Mouse (Mus musculus) embryonic facial prominence, embryonic 11.5 days (tissue): ENCODE results near the gene Dab1. TPM values are rescaled to one million over a fixed set of nuclear protein-coding genes. Genes with fewer than 3 reads are reported as not detected.

Experiments
- ATAC-seq: fragments of 200-750 bp; cut with Nextera tagmentation; replicated peaks from 2 replicates; pipeline ENCODE4 v1.8.0; 2017; ENCODE audit warnings: low read depth; ENCODE audit not compliant: insufficient number of reproducible peaks, low FRiP score, low TSS enrichment
- DNase-seq: peaks from one replicate; pipeline ENCODE4 v3.0.0-alpha.2; 2015; ENCODE audit warnings: low spot score
- H3K27ac ChIP-seq: fragments of 300-500 bp; sonication (generic); replicated peaks from 2 replicates; pipeline ENCODE4 v1.5.1; 2014; ENCODE audit warnings: mild to moderate bottlenecking, low read depth, low read length, control low read depth
- H3K27me3 ChIP-seq: fragments of 300-500 bp; sonication (generic); 2 replicates; pipeline ENCODE4 v1.6.1; 2014; ENCODE audit warnings: mild to moderate bottlenecking, low read length, moderate library complexity, mixed read lengths; ENCODE audit not compliant: control insufficient read depth, insufficient read depth
- H3K36me3 ChIP-seq: fragments of 300-500 bp; sonication (generic); replicated peaks from 2 replicates; pipeline ENCODE4 v1.6.1; 2014; ENCODE audit warnings: low read depth, mild to moderate bottlenecking, low read length, moderate library complexity, mixed read lengths; ENCODE audit not compliant: control insufficient read depth, insufficient read depth
- H3K4me1 ChIP-seq: fragments of 300-500 bp; sonication (generic); 2 replicates; pipeline ENCODE4 v1.6.1; 2014; ENCODE audit warnings: low read length, mixed read lengths; ENCODE audit not compliant: control insufficient read depth, insufficient read depth
- H3K4me2 ChIP-seq: fragments of 300-500 bp; sonication (generic); 2 replicates; pipeline ENCODE4 v1.6.1; 2014; ENCODE audit warnings: low read depth, mild to moderate bottlenecking, control low read depth, low read length, moderate library complexity
- H3K4me3 ChIP-seq: fragments of 300-500 bp; sonication (generic); 2 replicates; pipeline ENCODE4 v1.5.1; 2014; ENCODE audit warnings: low read depth, low read length, control low read depth
- H3K9ac ChIP-seq: fragments of 300-500 bp; sonication (generic); replicated peaks from 2 replicates; pipeline ENCODE4 v1.6.1; 2014; ENCODE audit warnings: mild to moderate bottlenecking, control low read depth, low read length
- H3K9me3 ChIP-seq: fragments of 300-500 bp; sonication (generic); replicated peaks from 2 replicates; pipeline ENCODE4 v1.6.1; 2016; ENCODE audit warnings: mild to moderate bottlenecking, low read length, inconsistent platforms, mixed read lengths; ENCODE audit not compliant: control insufficient read depth
- WGBS: fragments of 180-500 bp; shearing (Covaris S2); extraction: QIAGEN DNeasy Blood & Tissue Kit; methylation state at CpG from one replicate; pipeline ENCODE4 v1.1.7; 2014; 5-methylcytosine and 5-hydroxymethylcytosine counted together
- polyA plus RNA-seq: library from polyadenylated mRNA; unstranded; fragments of >200 nt; fragmentation: Nextera tagmentation; extraction: Ambion mirVana; gene quantifications from 2 replicates; pipeline ENCODE4 v1.2.1, GENCODE M21; 2014

The Dab1 gene
- polyA plus RNA-seq, 1 experiment from 2014 or later: 17.6 TPM

DNA sequence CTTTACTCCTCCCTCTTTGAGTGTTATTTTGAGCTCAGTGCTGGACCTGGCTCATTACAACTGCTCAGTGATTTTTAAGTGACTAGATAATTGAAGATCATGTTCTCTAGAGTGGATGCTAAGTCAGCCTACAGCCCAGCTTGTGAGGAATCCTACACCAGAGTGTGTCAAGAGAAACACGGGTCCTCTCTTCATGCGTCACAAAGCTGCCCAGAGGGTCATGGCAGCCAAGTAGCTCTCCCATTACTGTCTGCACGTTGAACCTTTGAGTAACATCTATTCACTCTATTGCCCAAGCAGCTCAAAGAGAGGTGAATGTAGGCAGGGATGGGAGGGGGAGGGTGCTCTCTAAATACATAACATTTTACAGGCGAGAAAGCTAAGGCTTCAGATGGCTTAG is 277.6 kb downstream of the Dab1 start:
- Histone ChIP-seq H3K4me3 (no peak overlapping the region), H3K9me3 (no peaks in the 10 kb centered on the region), H3K36me3 (no peaks in the 10 kb centered on the region), H3K27ac (no peak overlapping the region), H3K9ac (no peak overlapping the region), H3K4me2 (no peak overlapping the region), H3K27me3 (no peaks in the 10 kb centered on the region), H3K4me1 (no peaks in the 10 kb centered on the region)
- DNase-seq (no peak), ATAC-seq (no peak)
- 84% methylated on average over 4 of the region's 4 CpGs for WGBS

DNA sequence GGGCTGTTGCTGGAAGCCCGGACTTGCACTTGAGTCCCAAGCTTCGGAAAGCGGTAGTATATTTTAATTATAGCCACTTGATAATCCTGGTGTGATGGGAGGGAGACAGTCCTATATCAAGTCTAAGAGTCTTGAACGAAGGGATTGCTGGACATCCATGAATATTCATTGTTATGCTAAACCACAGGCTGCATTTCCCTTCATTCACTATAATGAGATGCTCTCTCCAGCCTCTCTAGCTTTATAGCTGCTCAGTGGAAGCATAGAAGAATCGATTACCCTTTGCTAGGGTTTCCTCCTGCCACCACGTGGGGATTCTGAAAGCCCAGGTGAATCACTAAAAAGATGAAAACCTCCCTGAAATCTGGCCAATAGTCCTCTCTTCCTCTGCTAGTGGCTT is 278.5 kb downstream of the Dab1 start:
- Histone ChIP-seq H3K4me2 (no peak overlapping the region), H3K27ac (no peak overlapping the region), H3K4me3 (no peak overlapping the region), H3K9ac (no peak overlapping the region), H3K9me3 (no peaks in the 10 kb centered on the region), H3K4me1 (no peaks in the 10 kb centered on the region), H3K36me3 (no peaks in the 10 kb centered on the region), H3K27me3 (no peaks in the 10 kb centered on the region)
- DNase-seq (no peak), ATAC-seq (no peak)
- WGBS: 76% methylated on average over 6 of the region's 6 CpGs

DNA sequence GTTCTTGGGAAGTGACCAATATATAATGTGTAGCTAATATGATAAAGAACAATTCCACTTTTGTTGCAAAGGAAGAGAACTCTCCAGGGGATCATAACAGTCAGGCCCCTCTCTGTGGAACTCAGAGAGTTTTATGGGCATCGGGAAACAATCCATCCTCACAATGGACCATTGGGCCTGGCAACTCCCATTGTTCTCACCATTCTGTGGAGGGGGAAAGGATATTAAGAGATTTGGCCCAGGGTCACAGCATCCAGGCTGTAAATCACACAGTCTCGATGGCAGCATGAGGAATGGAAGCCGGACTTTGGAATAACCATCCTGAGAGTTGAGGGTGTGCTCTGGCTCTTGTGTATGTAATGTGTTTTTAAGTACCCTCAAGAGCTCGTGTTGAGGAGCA is 292.3 kb downstream of the Dab1 start:
- no peak overlapping the region for H3K27ac ChIP-seq
- no peaks in the 10 kb centered on the region for H3K27me3 ChIP-seq
- no peak overlapping the region for H3K9ac ChIP-seq
- no peaks in the 10 kb centered on the region for H3K36me3 ChIP-seq
- H3K4me1 ChIP-seq: no peaks in the 10 kb centered on the region
- DNase-seq (no peak), ATAC-seq (no peak)
- H3K4me3 ChIP-seq: no peak overlapping the region
- H3K9me3 ChIP-seq: no peaks in the 10 kb centered on the region
- no peak overlapping the region for H3K4me2 ChIP-seq
- WGBS: 65% methylated on average over 4 of the region's 4 CpGs

DNA sequence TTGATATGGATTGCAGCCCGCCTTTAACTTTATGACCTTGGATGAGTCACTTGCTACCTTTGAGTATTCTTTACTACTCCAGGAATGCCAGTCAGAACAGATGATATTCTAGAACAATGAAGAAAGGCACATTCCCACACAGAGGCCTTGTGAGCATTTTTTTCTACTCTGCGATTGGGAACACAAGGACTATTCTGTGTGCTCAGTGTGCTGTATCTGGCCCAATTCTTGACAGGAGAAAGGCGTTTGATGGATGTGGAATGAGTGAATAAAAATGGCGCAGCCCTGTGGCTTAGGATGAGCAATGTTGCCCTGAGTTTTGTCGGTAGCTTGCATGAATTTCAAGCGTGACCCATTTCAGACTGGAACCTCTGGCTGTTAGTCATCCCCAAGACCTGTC is 292.9 kb downstream of the Dab1 start:
- no peak overlapping the region for H3K9ac ChIP-seq
- H3K4me2 ChIP-seq: no peak overlapping the region
- H3K27ac ChIP-seq: no peak overlapping the region
- H3K4me1 ChIP-seq: no peaks in the 10 kb centered on the region
- no peaks in the 10 kb centered on the region for H3K9me3 ChIP-seq
- no peak overlapping the region for H3K4me3 ChIP-seq
- no peaks in the 10 kb centered on the region for H3K27me3 ChIP-seq
- no peaks in the 10 kb centered on the region for H3K36me3 ChIP-seq
- ATAC-seq (no peak), DNase-seq (no peak)
- 82% methylated on average over 6 of the region's 6 CpGs for WGBS

DNA sequence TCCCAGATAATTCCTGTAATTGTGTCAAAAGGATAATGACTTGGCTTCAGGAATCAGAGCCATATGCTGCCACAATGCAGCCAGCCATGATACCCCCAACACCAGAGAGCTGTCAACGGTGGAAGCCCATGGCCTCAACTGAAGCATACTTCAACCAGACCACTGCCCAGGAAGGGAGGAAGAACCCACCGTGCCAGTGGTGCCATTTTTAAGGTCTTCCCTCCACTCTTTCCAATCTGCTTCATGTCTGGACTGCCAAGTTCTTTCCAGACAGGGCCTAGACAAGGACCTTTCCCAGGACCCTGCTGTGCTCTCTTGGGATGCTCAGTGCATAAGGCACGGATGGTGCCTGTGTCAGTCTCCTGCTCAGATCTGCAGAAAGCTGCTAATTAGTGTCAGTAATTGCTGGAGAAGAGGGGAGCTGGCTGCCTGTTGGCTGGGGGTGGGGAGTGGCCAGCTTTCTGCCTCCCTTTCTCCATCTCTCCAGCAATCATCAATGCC is 303.3 kb downstream of the Dab1 start:
- no peak overlapping the region for H3K9ac ChIP-seq
- H3K27me3 ChIP-seq: no peaks in the 10 kb centered on the region
- no peaks in the 10 kb centered on the region for H3K36me3 ChIP-seq
- ATAC-seq (no peak), DNase-seq (no peak)
- H3K4me1 ChIP-seq: no peaks in the 10 kb centered on the region
- no peak overlapping the region for H3K4me3 ChIP-seq
- no peak overlapping the region for H3K27ac ChIP-seq
- no peak overlapping the region for H3K4me2 ChIP-seq
- H3K9me3 ChIP-seq: no peaks in the 10 kb centered on the region
- 58% methylated on average over 3 of the region's 3 CpGs for WGBS

DNA sequence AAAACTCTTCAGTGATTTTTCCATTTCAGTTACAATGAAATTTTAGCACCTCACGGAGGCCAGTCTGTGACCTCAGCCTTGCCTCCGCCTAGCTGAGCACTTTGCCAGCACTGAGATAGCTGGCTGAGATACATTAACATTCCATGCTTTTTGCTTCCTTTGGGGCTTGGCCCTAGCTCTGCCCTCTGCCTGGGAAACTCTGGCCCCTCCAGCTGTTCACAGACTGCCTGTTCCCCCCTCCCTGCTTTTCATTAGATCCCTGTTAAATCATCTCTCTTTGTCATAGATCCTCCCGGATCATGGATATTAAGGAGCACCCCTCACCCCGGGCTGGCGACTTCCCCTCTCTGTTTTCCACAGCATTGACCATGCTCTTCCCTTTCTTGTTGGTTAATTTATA is 307.5 kb downstream of the Dab1 start:
- Histone ChIP-seq H3K27ac (no peak overlapping the region), H3K27me3 (no peaks in the 10 kb centered on the region), H3K4me3 (no peak overlapping the region), H3K36me3 (no peaks in the 10 kb centered on the region), H3K4me2 (no peak overlapping the region), H3K4me1 (no peaks in the 10 kb centered on the region), H3K9ac (no peak overlapping the region), H3K9me3 (no peaks in the 10 kb centered on the region)
- 0 out of 2 replicates have a peak, but pooled peaks have one; percentile 29 for ATAC-seq
- WGBS: 25% methylated on average over 5 of the region's 5 CpGs
- no peak for DNase-seq

DNA sequence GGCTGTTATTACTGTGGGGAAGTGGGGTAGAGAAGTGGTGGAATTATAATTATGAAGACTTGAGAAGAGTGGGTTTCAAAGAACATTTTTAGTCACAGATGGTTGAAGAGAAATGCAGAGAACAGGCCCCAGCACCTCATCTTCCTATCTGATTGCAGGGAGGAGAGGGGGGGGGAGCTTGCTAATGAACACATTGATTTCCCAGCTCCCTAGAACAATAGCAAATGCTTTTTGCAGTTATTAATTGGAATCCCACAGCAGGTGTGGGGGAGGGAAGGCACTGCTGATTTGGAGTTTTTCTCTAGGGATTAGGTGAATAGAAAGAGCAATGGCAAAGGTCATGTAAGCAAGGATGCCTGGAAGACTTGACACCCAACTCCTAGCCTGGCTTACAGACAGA is 310.5 kb downstream of the Dab1 start:
- Histone ChIP-seq H3K9ac (no peak overlapping the region), H3K27ac (no peak overlapping the region), H3K9me3 (no peaks in the 10 kb centered on the region), H3K27me3 (no peaks in the 10 kb centered on the region), H3K36me3 (no peaks in the 10 kb centered on the region), H3K4me2 (no peak overlapping the region), H3K4me1 (no peaks in the 10 kb centered on the region), H3K4me3 (no peak overlapping the region)
- DNase-seq (no peak), ATAC-seq (no peak)

DNA sequence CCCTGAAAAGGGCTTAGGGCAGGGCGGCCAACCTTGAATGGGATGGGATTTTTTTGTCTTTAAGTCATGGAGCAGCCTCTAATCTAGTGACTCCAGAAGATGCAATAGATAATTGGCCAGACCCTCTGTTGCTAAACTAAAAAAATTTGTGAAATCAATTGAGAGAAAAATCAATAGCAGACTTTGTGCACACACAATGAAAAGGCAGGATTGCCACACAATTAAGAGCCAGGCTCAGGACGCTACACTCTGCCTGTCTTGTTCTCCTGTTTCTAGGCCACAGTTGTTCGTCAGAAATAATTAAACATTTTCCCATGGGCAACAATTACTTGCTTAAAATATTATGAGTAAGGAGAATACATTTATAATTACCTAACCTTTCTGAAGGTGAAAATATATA is 315.2 kb downstream of the Dab1 start:
- Histone ChIP-seq H3K27ac (no peak overlapping the region), H3K36me3 (no peaks in the 10 kb centered on the region), H3K4me2 (no peak overlapping the region), H3K4me3 (no peak overlapping the region), H3K27me3 (no peaks in the 10 kb centered on the region), H3K9me3 (no peaks in the 10 kb centered on the region), H3K4me1 (no peaks in the 10 kb centered on the region), H3K9ac (no peak overlapping the region)
- ATAC-seq (no peak), DNase-seq (no peak)
- WGBS: 58% methylated on average over 3 of the region's 3 CpGs
